Mouse (Mus musculus) adrenal gland, adult 2 months (tissue): ENCODE measurements at regions not wholly inside any gene's neighbourhood (a gene's known extent, or its start where the extent isn't known, plus 50 kb on each side); places are given as distances from the start of the nearest gene placed in this dataset.

Experiments used
- DNase-seq: peaks from one replicate; pipeline ENCODE4 v3.0.0; 2021

GRCm38 (mm10) chr4:62755237-62755900 lies 195.7 kb downstream of the Rgs3 start:
- DNase-seq, result peak; percentile 78

GRCm38 (mm10) chr4:62756721-62757206 lies 197.1 kb downstream of the Rgs3 start:
- DNase-seq, result no peak

- DNase-seq, result no peak
Measured at GRCm38 (mm10) chr4:62760748-62761604, 201.3 kb downstream of the Rgs3 start.

GRCm38 (mm10) chr4:62761672-62762071 lies 202.0 kb downstream of the Rgs3 start:
- peak; percentile 69 for DNase-seq

GRCm38 (mm10) chr4:62763990-62764389 lies 201.4 kb upstream of the Zfp618 start:
- DNase-seq, result peak; percentile 88

GRCm38 (mm10) chr4:62769469-62770234 lies 195.7 kb upstream of the Zfp618 start:
- no peak for DNase-seq

GRCm38 (mm10) chr4:62775005-62775609 lies 190.3 kb upstream of the Zfp618 start:
- DNase-seq, result no peak

- DNase-seq, result no peak
Measured at GRCm38 (mm10) chr4:62776881-62777280, 188.5 kb upstream of the Zfp618 start.

- DNase-seq, result peak; percentile 35
Measured at GRCm38 (mm10) chr4:62777436-62777835, 187.9 kb upstream of the Zfp618 start.

- DNase-seq, result no peak
Measured at GRCm38 (mm10) chr4:62778621-62779020, 186.8 kb upstream of the Zfp618 start.

- peak; percentile 87 for DNase-seq
Measured at GRCm38 (mm10) chr4:62780409-62780808, 185.0 kb upstream of the Zfp618 start.

- DNase-seq, result no peak
Measured at GRCm38 (mm10) chr4:62780837-62781236, 184.5 kb upstream of the Zfp618 start.

GRCm38 (mm10) chr4:62781309-62781800 lies 184.0 kb upstream of the Zfp618 start:
- DNase-seq, result no peak

GRCm38 (mm10) chr4:62785711-62786110 lies 179.7 kb upstream of the Zfp618 start:
- no peak for DNase-seq

- no peak for DNase-seq
Measured at GRCm38 (mm10) chr4:62789696-62790095, 175.7 kb upstream of the Zfp618 start.

- no peak for DNase-seq
Measured at GRCm38 (mm10) chr4:62793582-62793981, 171.8 kb upstream of the Zfp618 start.

GRCm38 (mm10) chr4:62795538-62795937 lies 169.8 kb upstream of the Zfp618 start:
- DNase-seq, result no peak

- no peak for DNase-seq
Measured at GRCm38 (mm10) chr4:62799923-62800322, 165.4 kb upstream of the Zfp618 start.

- peak; percentile 20 for DNase-seq
Measured at GRCm38 (mm10) chr4:62805841-62806240, 159.5 kb upstream of the Zfp618 start.

- DNase-seq, result peak; percentile 3
Measured at GRCm38 (mm10) chr4:62806786-62807185, 158.6 kb upstream of the Zfp618 start.

- DNase-seq, result no peak
Measured at GRCm38 (mm10) chr4:62807926-62808552, 157.3 kb upstream of the Zfp618 start.
